Mouse (Mus musculus): ENCODE results near the gene Actl11.

The Actl11 gene

GRCm38 (mm10) chr9:107961881-107962280, 33.6 kb downstream of the Actl11 start:
- in situ Hi-C loops (cut with MboI, MseI) = no loop called here

- in situ Hi-C loops (cut with MboI, MseI) = no loop called here
Observed at GRCm38 (mm10) chr9:107962916-107963315, 34.6 kb downstream of the Actl11 start.

DNA sequence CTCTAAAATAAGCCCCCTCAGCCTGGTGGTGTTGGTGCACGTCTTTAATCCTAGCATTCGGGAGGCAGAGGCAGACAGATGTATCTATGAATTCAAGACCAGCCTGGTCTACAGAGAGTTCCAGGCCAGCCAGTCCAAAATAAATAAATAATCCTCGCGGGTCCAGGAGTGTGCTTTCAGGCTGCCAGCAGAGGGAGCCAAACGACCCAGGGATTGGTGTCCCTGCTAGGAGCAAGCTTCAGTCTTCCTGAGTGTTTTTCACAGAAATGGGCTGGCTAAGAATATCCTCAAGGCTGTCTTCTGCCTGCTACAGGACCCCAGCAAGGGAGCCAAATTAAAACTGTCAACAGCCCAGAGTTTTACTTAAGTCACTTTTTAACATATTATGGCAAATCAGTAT, 35.4 kb downstream of the Actl11 start:
- in situ Hi-C loops (cut with MboI, MseI) = no loop called here

GRCm38 (mm10) chr9:107964681-107965080, 36.4 kb downstream of the Actl11 start:
- in situ Hi-C loops (cut with MboI, MseI) = loop anchor here (5.0 kb wide), 1 partner anchor 103 kb away; no protein-coding TSS in a partner anchor

- in situ Hi-C loops (cut with MboI, MseI) = loop anchor here (5.0 kb wide), 1 partner anchor 101 kb away; no protein-coding TSS in a partner anchor
Observed at GRCm38 (mm10) chr9:107966676-107967075, 38.4 kb downstream of the Actl11 start.

DNA sequence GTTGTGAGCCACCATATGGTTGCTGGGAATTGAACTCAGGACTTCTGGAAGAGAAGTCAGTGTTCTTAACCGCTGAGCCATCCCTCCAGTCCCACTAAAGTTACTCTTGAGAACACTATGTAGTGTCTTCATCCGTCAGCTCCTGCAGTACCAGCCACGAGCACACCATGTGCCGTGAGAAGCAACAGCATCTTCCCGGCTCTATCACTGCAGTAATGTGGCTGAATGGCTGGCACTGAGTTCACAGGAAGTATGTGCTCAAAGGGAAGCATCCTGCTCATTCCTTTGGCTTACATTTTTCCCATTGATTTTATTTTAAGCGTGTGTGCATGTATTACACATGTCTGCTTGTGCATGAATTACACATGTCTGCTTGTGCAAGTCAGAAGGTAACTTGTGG, 39.2 kb downstream of the Actl11 start:
- in situ Hi-C loops (cut with MboI, MseI) = loop anchor here (5.0 kb wide), 1 partner anchor 100 kb away; no protein-coding TSS in a partner anchor

- in situ Hi-C loops (cut with MboI, MseI) = loop anchor here (5.0 kb wide), 1 partner anchor 99 kb away; no protein-coding TSS in a partner anchor
Observed at GRCm38 (mm10) chr9:107968531-107968930, 40.3 kb downstream of the Actl11 start.

DNA sequence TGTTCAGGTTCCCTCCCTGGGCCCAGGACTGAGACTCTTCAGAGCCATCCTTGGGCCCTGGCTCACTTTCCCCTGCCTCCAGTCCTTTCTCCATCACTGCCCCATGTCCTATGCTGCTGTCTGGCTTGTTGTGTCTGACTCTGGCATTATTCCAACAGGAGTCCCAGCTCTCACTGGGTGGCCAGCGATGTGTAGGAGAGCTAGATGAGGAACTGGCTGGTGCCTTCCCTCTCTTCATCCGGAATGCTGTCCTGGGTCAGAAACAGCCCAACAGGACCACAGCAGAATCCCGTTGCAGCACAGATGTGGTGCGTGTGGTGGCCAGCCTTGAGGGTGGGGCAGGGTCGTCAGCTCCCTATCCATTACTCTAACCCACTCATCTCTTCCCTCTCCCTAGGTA, 42.0 kb downstream of the Actl11 start:
- in situ Hi-C loops (cut with MboI, MseI) = no loop called here

- in situ Hi-C loops (cut with MboI, MseI) = no loop called here
Observed at GRCm38 (mm10) chr9:107971690-107972541, 43.6 kb downstream of the Actl11 start.

DNA sequence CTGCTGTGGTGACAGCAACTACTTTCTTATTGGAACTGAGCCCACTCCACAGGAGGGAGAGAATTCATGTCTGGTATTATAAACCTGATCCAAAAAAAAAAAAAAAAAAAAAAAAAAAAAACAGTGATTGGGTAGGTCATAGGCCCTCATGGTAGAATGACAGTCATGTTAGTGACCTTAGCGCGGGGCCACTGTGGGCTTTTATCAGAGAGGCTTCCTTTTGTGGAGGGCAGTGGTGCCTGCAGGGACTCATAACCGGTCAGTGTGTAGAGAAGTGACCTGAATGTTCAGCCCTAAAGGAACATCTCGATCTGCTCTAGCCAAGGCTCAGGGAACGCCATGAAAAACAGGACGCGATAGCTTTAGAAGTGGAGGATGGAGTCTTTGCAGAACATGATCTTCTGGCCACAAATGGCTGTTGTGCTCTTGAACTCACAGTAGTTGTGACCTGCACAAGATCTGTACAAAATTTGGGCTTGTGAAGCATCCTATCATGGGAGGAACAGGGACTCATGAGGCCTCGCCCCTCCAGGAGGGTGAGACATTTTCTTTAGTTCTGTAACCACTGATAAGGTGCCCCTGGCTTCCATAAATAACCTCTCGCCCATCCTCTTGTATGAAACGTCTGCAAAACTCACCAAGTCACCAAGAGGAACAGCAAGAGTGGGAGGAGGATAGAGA, 46.4 kb downstream of the Actl11 start:
- in situ Hi-C loops (cut with MboI, MseI) = no loop called here

DNA sequence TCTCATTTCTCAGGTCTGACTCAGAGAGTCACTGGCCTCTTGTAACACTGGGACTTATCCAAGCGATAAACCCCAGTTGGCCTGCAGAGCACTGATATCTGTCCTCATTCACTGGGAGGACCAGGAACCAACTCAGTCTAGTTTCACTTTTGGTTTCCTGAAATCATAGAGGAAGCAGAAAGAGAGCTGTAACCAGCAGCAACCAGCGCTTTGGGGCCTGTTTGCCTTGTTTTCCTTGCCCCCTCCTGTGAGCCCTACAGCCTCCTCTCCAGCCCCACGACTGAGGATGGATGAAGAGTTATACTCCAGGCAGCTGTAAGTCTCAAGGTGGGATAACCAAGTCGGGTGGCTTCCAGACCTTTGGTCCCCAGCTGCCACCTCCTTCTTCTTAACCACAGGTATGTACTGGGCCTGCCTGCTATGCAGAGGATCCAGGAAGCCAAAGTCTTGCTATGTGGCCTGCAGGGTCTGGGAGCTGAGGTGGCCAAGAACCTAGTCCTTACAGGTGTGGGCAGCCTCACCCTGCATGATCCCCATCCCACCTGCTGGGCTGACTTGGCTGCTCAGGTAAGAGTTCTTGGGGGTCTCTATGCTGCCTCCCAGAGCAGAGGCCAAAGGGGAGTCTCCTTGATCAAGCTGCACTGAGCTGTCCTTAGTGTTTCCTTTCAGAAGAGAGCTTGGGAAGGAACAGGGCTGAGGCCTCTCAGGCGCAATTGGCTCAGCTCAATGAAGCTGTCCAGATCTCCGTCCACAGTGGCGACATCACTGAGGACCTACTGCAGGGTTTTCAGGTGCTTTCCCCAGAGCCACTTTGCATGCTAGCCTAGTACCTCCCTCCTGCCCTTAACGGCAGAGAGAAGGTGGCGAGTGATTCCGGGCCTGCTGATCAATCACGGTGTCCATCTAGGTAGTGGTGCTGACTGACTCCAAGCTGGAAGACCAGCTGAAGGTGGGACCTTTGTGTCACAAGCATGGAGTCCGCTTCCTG, 47.4 kb downstream of the Actl11 start, which contains the start of gene Uba7:
Uba7 (plus strand) TSS at position 107 of the 988 bp plus-strand sequence.
- in situ Hi-C loops (cut with MboI, MseI) = no loop called here

- in situ Hi-C loops (cut with MboI, MseI) = no loop called here
Observed at GRCm38 (mm10) chr9:107978815-107979214, 50.5 kb downstream of the Actl11 start.
